Mouse (Mus musculus) hindbrain, embryonic 14.5 days (tissue): Measurements from ENCODE around the gene Mc1r. TPM values are rescaled to one million over a fixed set of nuclear protein-coding genes. Genes with fewer than 3 reads are reported as not detected.
"Not testable (repeated sequence)": the region's sequence is repeated elsewhere in the genome, so short reads cannot be mapped to it uniquely, and the experiment has no call there.

Experiments used
- ATAC-seq: fragments of 200-750 bp; cut with Nextera tagmentation; 2 replicates; pipeline ENCODE4 v1.8.0; 2017; ENCODE audit warnings: moderate number of reproducible peaks, mild to moderate bottlenecking, moderate TSS enrichment, moderate library complexity; ENCODE audit not compliant: low FRiP score
- DNase-seq: peaks from one replicate; pipeline ENCODE4 v3.0.0-alpha.2; 2015; ENCODE audit warnings: low spot score
- H3K27ac ChIP-seq: fragments of 300-500 bp; sonication (generic); 2 replicates; pipeline ENCODE4 v1.5.1; 2014; ENCODE audit warnings: mild to moderate bottlenecking, moderate library complexity
- H3K27me3 ChIP-seq: fragments of 300-500 bp; sonication (generic); 2 replicates; pipeline ENCODE4 v1.6.1; 2014; ENCODE audit warnings: mild to moderate bottlenecking, low read length, mixed read lengths; ENCODE audit not compliant: control insufficient read depth, insufficient read depth
- H3K36me3 ChIP-seq: fragments of 300-500 bp; sonication (generic); replicated peaks from 2 replicates; pipeline ENCODE4 v1.6.1; 2014; ENCODE audit not compliant: control insufficient read depth, insufficient read depth
- H3K4me1 ChIP-seq: fragments of 300-500 bp; sonication (generic); replicated peaks from 2 replicates; pipeline ENCODE4 v1.6.1; 2014; ENCODE audit warnings: antibody characterized with exemption, low read length, mixed read lengths; ENCODE audit not compliant: control insufficient read depth, insufficient read depth
- H3K4me2 ChIP-seq: fragments of 300-500 bp; sonication (generic); replicated peaks from 2 replicates; pipeline ENCODE4 v1.6.1; 2014; ENCODE audit warnings: mild to moderate bottlenecking, moderate library complexity
- H3K4me3 ChIP-seq: fragments of 300-500 bp; sonication (generic); replicated peaks from 2 replicates; pipeline ENCODE4 v1.5.1; 2014; ENCODE audit warnings: mild to moderate bottlenecking, low read length
- H3K9ac ChIP-seq: fragments of 300-500 bp; sonication (generic); 2 replicates; pipeline ENCODE4 v1.6.1; 2014
- H3K9me3 ChIP-seq: fragments of 300-500 bp; sonication (generic); 2 replicates; pipeline ENCODE4 v1.6.1; 2016; ENCODE audit warnings: low read length; ENCODE audit not compliant: control insufficient read depth
- WGBS: fragments of 180-500 bp; shearing (Covaris S2); extraction: QIAGEN DNeasy Blood & Tissue Kit; methylation state at CpG from one replicate; pipeline ENCODE4 v1.1.7; 2014; 5-methylcytosine and 5-hydroxymethylcytosine counted together
- polyA plus RNA-seq: library from polyadenylated mRNA; unstranded; fragments of >200 nt; fragmentation: Nextera tagmentation; extraction: Ambion mirVana; gene quantifications from 2 replicates; pipeline ENCODE4 v1.2.1, GENCODE M21; 2014

Mc1r gene
- polyA plus RNA-seq, 1 experiment from 2014 or later, result 0.21 TPM

- Histone ChIP-seq H3K4me2 (peak overlapping the region; percentile 64), H3K4me1 (peaks cover 8% of the 10 kb centered on the region), H3K27ac (peak overlapping the region; percentile 87; the same call in 1 of the 2 replicates), H3K9ac (peak overlapping the region; percentile 89; the same call in 1 of the 2 replicates), H3K27me3 (no peaks in the 10 kb centered on the region), H3K4me3 (peak overlapping the region; percentile 52; the same call in 1 of the 2 replicates), H3K36me3 (no peaks in the 10 kb centered on the region), H3K9me3 (no peaks in the 10 kb centered on the region)
- DNase-seq (no peak), ATAC-seq (peak; percentile 31; the same call in 1 of the 2 replicates)
- 86% methylated on average over 5 of the region's 5 CpGs for WGBS
These were observed 35.4 kb downstream of the Mc1r start for GRCm38 (mm10) chr8:123442351-123442750.

- no peaks in the 10 kb centered on the region for H3K9me3 ChIP-seq
- under 1% methylated on average over 41 of the region's 41 CpGs for WGBS
- H3K27ac ChIP-seq, result peak overlapping the region; percentile 87
- peak overlapping the region; percentile 52 for H3K4me3 ChIP-seq
- H3K9ac ChIP-seq, result peak overlapping the region; percentile 89
- peak overlapping the region; percentile 64 for H3K4me2 ChIP-seq
- H3K4me1 ChIP-seq, result peaks cover 8% of the 10 kb centered on the region
- DNase-seq, result peak; percentile 86
- H3K36me3 ChIP-seq, result no peaks in the 10 kb centered on the region
- peak; percentile 95 for ATAC-seq
- H3K27me3 ChIP-seq, result no peaks in the 10 kb centered on the region
These were observed 36.1 kb downstream of the Mc1r start for GRCm38 (mm10) chr8:123442871-123443575.

GRCm38 (mm10) chr8:123443576-123443921, 36.6 kb downstream of the Mc1r start:
- Histone ChIP-seq H3K4me3 (peak overlapping the region; percentile 52), H3K9ac (peak overlapping the region; percentile 89), H3K4me2 (peak overlapping the region; percentile 64), H3K27me3 (no peaks in the 10 kb centered on the region), H3K36me3 (no peaks in the 10 kb centered on the region), H3K27ac (peak overlapping the region; percentile 87), H3K9me3 (no peaks in the 10 kb centered on the region), H3K4me1 (peaks cover 8% of the 10 kb centered on the region)
- DNase-seq (no peak), ATAC-seq (no peak)
- 35% methylated on average over 4 of the region's 4 CpGs for WGBS

GRCm38 (mm10) chr8:123444131-123444530, 37.2 kb downstream of the Mc1r start:
- Histone ChIP-seq H3K36me3 (0 out of 2 replicates have a peak, but pooled peaks cover 3% of the 10 kb centered on the region), H3K4me1 (peaks cover 8% of the 10 kb centered on the region), H3K4me2 (peak overlapping the region; percentile 64), H3K27me3 (no peaks in the 10 kb centered on the region), H3K9ac (no peak overlapping the region), H3K9me3 (no peaks in the 10 kb centered on the region), H3K27ac (no peak overlapping the region), H3K4me3 (0 out of 2 replicates have a peak overlapping the region, but pooled peaks have one; percentile 52)
- DNase-seq (no peak), ATAC-seq (no peak)
- 86% methylated on average over 6 of the region's 6 CpGs for WGBS

- H3K9ac ChIP-seq, result no peak overlapping the region
These were observed 39.1 kb downstream of the Mc1r start for GRCm38 (mm10) chr8:123445981-123446380.

GRCm38 (mm10) chr8:123446799-123447198, 39.9 kb downstream of the Mc1r start:
- Histone ChIP-seq H3K4me3 (no peak overlapping the region), H3K9me3 (no peaks in the 10 kb centered on the region), H3K9ac (no peak overlapping the region), H3K4me2 (no peak overlapping the region), H3K4me1 (peaks cover 8% of the 10 kb centered on the region), H3K36me3 (peaks cover 27% of the 10 kb centered on the region), H3K27me3 (no peaks in the 10 kb centered on the region), H3K27ac (no peak overlapping the region)
- ATAC-seq (no peak), DNase-seq (no peak)
- WGBS, result 89% methylated on average over 6 of the region's 6 CpGs

More at GRCm38 (mm10) chr8:123445981-123446380, 39.1 kb downstream of the Mc1r start:
- ATAC-seq (no peak), DNase-seq (no peak)
- H3K27me3 ChIP-seq, result no peaks in the 10 kb centered on the region
- H3K9me3 ChIP-seq, result no peaks in the 10 kb centered on the region
- peaks cover 19% of the 10 kb centered on the region for H3K36me3 ChIP-seq
- peaks cover 8% of the 10 kb centered on the region for H3K4me1 ChIP-seq
- H3K27ac ChIP-seq, result no peak overlapping the region
- H3K4me2 ChIP-seq, result no peak overlapping the region
- no peak overlapping the region for H3K4me3 ChIP-seq
- WGBS, result 92% methylated on average over 10 of the region's 10 CpGs

GRCm38 (mm10) chr8:123450783-123451182, 43.9 kb downstream of the Mc1r start:
- Histone ChIP-seq H3K9me3 (no peaks in the 10 kb centered on the region), H3K36me3 (peaks cover 67% of the 10 kb centered on the region), H3K27me3 (no peaks in the 10 kb centered on the region), H3K27ac (no peak overlapping the region), H3K9ac (no peak overlapping the region), H3K4me2 (no peak overlapping the region), H3K4me3 (no peak overlapping the region), H3K4me1 (no peaks in the 10 kb centered on the region)
- WGBS, result 92% methylated on average over 5 of the region's 5 CpGs
- DNase-seq (no peak), ATAC-seq (no peak)

GRCm38 (mm10) chr8:123451747-123452146, 44.8 kb downstream of the Mc1r start:
- 94% methylated on average over 12 of the region's 12 CpGs for WGBS
- not testable (repeated sequence) for H3K27me3 ChIP-seq, H3K4me1 ChIP-seq, H3K27ac ChIP-seq, ATAC-seq, H3K4me2 ChIP-seq, H3K9ac ChIP-seq, H3K9me3 ChIP-seq, DNase-seq, H3K4me3 ChIP-seq
- H3K36me3 ChIP-seq, result peaks cover 76% of the 10 kb centered on the region

GRCm38 (mm10) chr8:123452149-123452548, 45.2 kb downstream of the Mc1r start:
- no peak for ATAC-seq
- H3K4me2 ChIP-seq, result no peak overlapping the region
- no peak for DNase-seq
- H3K4me3 ChIP-seq, result no peak overlapping the region
- no peak overlapping the region for H3K27ac ChIP-seq
- H3K36me3 ChIP-seq, result peaks cover 80% of the 10 kb centered on the region
- H3K9ac ChIP-seq, result no peak overlapping the region
- no peaks in the 10 kb centered on the region for H3K9me3 ChIP-seq
- 94% methylated on average over 4 of the region's 4 CpGs for WGBS
- no peaks in the 10 kb centered on the region for H3K27me3 ChIP-seq
- H3K4me1 ChIP-seq, result no peaks in the 10 kb centered on the region
